Mouse (Mus musculus) heart, postnatal 4 days (tissue): ENCODE measurements around the gene Lrrc34. TPM values are rescaled to one million over a fixed set of nuclear protein-coding genes. Genes with fewer than 3 reads are reported as not detected.

Source experiments
- DNase-seq: peaks from one replicate; pipeline ENCODE4 v3.0.0; 2021
- total RNA-seq, 2 experiments: library from RNA; stranded (reverse); gene quantifications; 2 replicates each; pipeline ENCODE4 v1.2.3; 2021

The Lrrc34 gene
- total RNA-seq, 2 experiments from 2014 or later = not detected

DNA sequence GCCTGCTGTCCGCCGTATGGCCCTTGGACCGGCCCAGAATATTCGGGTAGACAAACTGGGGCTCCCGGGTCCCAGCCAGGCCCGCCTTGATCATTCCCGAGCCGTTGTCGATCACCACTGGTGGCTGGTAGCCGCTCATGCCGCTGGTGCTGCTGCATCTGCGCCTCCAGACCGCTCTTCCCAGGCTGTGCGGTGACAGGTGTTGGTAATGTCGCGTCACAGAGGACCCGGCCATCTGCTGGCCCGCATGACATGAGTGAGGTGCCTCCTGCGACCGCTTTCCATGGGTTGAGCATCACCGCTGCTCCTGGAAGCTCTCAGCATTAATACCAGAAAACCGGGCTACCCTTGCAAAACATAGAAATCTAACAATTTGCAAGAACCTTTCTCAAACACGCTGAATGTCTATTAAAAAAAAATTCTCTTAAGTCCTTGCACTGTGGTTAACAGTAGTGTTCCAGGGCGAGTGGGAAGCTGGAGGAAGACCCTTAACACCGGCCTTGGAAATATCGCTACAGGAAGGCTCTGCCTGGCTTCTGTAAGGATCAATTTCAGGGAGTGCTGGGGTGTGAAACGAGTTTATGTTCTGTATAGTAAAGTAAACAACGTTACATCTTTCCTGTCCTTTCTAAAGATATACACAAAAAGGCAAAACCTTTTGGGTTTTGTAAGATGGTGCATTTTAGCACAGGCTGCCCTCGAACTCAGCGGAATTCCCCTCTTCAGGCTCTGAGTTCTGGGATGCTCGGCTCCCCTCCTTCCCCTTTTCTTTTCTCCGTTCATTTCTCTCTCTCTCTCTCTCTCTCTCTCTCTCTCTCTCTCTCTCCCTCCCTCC, 47.7 kb downstream of the Lrrc34 start, which contains the start of gene Actrt3:
TSS of gene Actrt3 (minus strand) at position 229 of the 835 bp plus-strand sequence.
- peak; percentile 31 for DNase-seq

DNA sequence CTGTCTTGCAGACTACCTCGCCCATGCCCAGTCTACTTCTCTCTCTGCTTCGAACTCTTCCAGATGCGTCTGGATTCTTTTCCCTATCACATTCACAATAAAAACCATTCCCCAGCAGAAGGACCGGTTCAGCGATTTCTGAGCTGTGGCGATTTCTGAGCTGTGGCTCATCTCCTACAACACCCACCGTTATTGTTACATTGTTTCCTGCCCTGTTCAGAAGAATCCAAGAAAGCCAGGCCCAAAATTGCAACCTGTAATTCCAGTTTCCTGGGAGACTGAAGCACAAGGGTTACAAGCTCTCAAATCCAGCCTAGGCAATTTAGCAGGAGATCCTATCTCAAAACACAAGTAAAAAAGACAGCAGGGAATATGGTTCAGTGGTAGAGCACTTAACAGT, 50.4 kb downstream of the Lrrc34 start:
- no peak for DNase-seq

DNA sequence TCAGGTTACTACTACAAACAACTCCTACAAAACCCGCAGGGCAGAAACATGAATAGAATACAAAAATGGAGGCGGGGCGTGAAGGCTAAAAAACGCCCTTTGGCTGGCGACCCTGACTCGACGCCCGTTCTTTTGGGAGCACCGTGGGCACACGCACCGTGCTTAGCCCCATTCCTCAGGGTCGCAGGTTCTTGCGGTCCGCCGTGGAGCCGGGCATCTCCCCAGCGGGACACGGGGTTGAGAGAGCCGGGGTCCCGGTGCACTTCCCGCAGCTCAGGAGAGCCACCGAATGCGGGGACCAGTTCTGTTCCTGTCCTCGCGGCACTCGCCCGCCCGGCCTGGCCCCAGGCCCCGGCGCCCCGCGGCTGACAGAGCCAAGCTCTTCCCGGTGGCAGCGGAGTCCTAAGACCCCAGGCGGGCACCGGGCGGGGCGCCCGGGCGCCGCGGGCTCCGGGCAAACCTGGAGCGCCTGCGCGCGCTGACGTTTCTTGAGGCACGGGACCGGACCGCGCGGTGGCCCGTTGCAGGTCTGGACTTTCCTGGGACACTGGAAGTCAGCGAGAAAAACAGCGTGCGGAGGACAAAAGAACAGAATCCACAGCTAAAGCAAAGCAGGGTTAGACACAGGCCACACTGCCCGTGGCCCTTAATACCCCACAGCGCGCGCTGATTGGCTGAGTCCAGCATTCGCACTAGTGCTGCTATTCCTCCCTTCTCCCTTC, 52.4 kb downstream of the Lrrc34 start:
- peak; percentile 43 for DNase-seq

DNA sequence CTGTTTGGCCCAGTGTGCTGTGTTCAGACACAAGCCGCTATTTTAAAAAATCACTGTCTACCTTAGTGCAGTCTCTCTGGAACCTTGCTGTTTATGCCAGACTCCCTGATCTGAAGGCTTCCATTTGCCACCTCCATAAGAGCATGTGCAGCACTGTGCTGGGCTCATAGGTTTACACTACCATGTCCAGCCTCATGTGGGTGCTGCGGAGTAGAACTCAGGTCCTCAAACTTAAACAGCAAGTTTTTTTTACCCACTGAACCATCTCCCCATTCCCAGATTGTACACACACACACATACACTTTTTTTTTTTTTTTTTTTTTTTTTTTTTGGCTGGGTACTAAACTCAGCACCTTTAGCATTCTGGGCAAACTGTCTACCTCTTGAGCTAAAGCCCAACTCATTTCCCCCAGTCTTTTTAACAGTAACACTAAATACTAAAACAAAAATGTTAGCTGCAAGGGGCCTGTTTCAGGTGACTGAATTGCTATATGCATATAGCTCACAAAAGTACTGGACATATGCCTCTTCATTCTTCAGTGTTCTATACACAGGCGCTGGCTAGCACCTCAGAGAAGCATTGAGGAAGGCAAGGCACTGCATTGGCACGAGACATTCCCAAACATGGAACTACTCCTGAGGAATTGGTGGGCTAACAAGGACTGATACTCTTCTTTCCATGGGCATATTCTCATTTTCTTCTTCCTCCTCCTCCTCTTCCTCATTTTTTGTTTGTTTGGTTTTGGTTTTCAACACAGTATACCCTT, 53.8 kb downstream of the Lrrc34 start:
- DNase-seq = no peak

DNA sequence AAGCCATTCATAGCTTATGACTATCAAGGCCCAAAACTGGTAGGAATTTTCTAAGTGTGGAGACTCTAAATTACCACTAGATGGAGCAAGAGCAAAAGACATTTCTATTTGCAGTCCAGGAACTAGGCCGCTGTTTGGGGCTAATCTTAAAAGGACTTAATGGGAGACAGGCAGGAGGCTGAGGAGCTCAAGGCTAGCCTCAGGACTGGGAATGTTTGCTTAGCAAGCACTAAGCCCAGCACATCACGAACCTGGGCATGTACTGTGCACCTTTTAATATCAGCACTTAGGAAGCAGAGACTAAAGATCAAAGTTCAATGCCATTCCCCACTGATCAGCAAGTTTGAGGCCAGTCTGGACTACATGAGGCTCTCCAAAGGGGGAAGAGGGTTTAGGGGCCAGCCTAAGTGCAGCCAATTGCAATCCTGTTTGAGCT, 55.2 kb downstream of the Lrrc34 start:
- peak; percentile 17 for DNase-seq

DNA sequence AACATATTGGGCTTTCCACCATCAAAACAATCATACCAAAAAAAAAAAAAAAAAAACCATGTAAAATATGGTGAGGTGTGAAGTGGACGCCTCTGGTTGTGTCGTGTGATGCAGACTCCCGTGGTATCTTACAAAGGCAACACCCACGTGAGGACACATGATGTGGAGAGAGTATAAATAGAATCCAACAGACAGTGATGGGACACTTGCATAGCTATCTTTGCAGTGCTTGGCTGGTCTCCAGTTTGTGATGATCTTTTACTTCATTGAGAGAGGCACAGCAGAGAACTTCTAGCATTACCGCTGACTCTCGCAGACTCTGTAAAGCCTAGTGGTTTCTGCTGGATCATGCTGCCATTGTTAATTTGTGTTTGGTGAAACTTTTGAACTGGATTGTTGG, 58.8 kb downstream of the Lrrc34 start:
- DNase-seq = no peak

Other genes with a start within 250 kb of the Lrrc34 start
- gene Mecom, start 99.9 kb downstream of the Lrrc34 start, total RNA-seq = 10 to 100 TPM; 31.5 to 36.1 TPM
- not detected for gene Actrt3, start 47.9 kb downstream of the Lrrc34 start, total RNA-seq
- gene Mynn, start 45.8 kb downstream of the Lrrc34 start, total RNA-seq = 10 to 100 TPM; 18.5 to 20.0 TPM
- gene Lrriq4, start 3.4 kb downstream of the Lrrc34 start, total RNA-seq = not detected
- under 1 TPM in 1 of 2 experiments, not detected in 1; 0.12 TPM for gene Lrrc31, start 52.0 kb upstream of the Lrrc34 start, total RNA-seq
- gene Samd7, start 98.4 kb upstream of the Lrrc34 start, total RNA-seq = not detected
- 10 to 100 TPM; 37.6 to 38.0 TPM for gene Sec62, start 145.0 kb upstream of the Lrrc34 start, total RNA-seq
- under 1 TPM; 0.60 to 0.63 TPM for gene Gpr160, start 208.1 kb upstream of the Lrrc34 start, total RNA-seq